Mouse (Mus musculus): ENCODE measurements at regions not wholly inside any gene's neighbourhood (a gene's known extent, or its start where the extent isn't known, plus 50 kb on each side); places are given as distances from the start of the nearest gene placed in this dataset.

GRCm38 (mm10) chr19:60397666-60398065 lies 70.4 kb downstream of the Prlhr start:
- TF ChIP-seq CTCF (conservative IDR thresholded peaks at IDR 0.05; ENCODE audit: low read length) (no peak), POU5F1 (IDR thresholded peaks at IDR 0.05; ENCODE audit: borderline replicate concordance, low read length) (no peak)
